Mouse (Mus musculus) midbrain, embryonic 10.5 days (tissue): Measurements from ENCODE around the gene Plpp4. TPM values are rescaled to one million over a fixed set of nuclear protein-coding genes. Genes with fewer than 3 reads are reported as not detected.

ENCODE experiments used
- DNase-seq: peaks from one replicate; pipeline ENCODE4 v3.0.0-alpha.2; 2017; ENCODE audit warnings: low spot score
- H3K27ac ChIP-seq: fragments of 300-500 bp; sonication (generic); replicated peaks from 2 replicates; pipeline ENCODE4 v1.5.1; 2016; ENCODE audit warnings: mild to moderate bottlenecking
- H3K27me3 ChIP-seq: fragments of 300-500 bp; sonication (generic); 2 replicates; pipeline ENCODE4 v1.6.1; 2016; ENCODE audit warnings: low read depth, mild to moderate bottlenecking; ENCODE audit not compliant: poor library complexity, severe bottlenecking
- H3K36me3 ChIP-seq: fragments of 300-500 bp; sonication (generic); 2 replicates; pipeline ENCODE4 v1.6.1; 2016; ENCODE audit warnings: mild to moderate bottlenecking, moderate library complexity
- H3K4me1 ChIP-seq: fragments of 300-500 bp; sonication (generic); 2 replicates; pipeline ENCODE4 v1.6.1; 2016
- H3K4me3 ChIP-seq: fragments of 300-500 bp; sonication (generic); 2 replicates; pipeline ENCODE4 v1.5.1; 2016; ENCODE audit warnings: mild to moderate bottlenecking, moderate library complexity
- H3K9me3 ChIP-seq: fragments of 300-500 bp; sonication (generic); replicated peaks from 2 replicates; pipeline ENCODE4 v1.6.1; 2016; ENCODE audit warnings: mild to moderate bottlenecking
- WGBS: fragments of 180-500 bp; shearing (Covaris S2); methylation state at CpG from one replicate; pipeline ENCODE4 v1.1.7; 2016; 5-methylcytosine and 5-hydroxymethylcytosine counted together
- polyA plus RNA-seq: library from polyadenylated mRNA; unstranded; fragments of >200 nt; fragmentation: Nextera tagmentation; extraction: Ambion mirVana; gene quantifications from 2 replicates; pipeline ENCODE4 v1.2.1, GENCODE M21; 2016

Plpp4 gene
- polyA plus RNA-seq, 1 experiment from 2014 or later = 2.7 TPM

- no peak for DNase-seq
- no peak overlapping the region for H3K27ac ChIP-seq
- H3K36me3 ChIP-seq = no peaks in the 10 kb centered on the region
- peaks cover 64% of the 10 kb centered on the region for H3K27me3 ChIP-seq
- H3K4me3 ChIP-seq = peak overlapping the region; percentile 73
- no peaks in the 10 kb centered on the region for H3K9me3 ChIP-seq
- peaks cover 31% of the 10 kb centered on the region for H3K4me1 ChIP-seq
- WGBS = 54% methylated on average over 7 of the region's 7 CpGs
Observed at GRCm38 (mm10) chr7:129258331-129258730, 1.5 kb downstream of the Plpp4 start.

- Histone ChIP-seq H3K27ac (no peak overlapping the region), H3K9me3 (no peaks in the 10 kb centered on the region), H3K4me1 (peaks cover 31% of the 10 kb centered on the region), H3K27me3 (peaks cover 56% of the 10 kb centered on the region), H3K4me3 (no peak overlapping the region), H3K36me3 (no peaks in the 10 kb centered on the region)
- DNase-seq = no peak
- 87% methylated on average over 6 of the region's 6 CpGs for WGBS
Observed at GRCm38 (mm10) chr7:129259195-129259594, 2.4 kb downstream of the Plpp4 start.

GRCm38 (mm10) chr7:129273867-129274266 lies 17.0 kb downstream of the Plpp4 start:
- Histone ChIP-seq H3K9me3 (no peaks in the 10 kb centered on the region), H3K4me1 (peaks cover 11% of the 10 kb centered on the region), H3K36me3 (no peaks in the 10 kb centered on the region), H3K27me3 (no peaks in the 10 kb centered on the region), H3K4me3 (no peak overlapping the region), H3K27ac (peak overlapping the region; percentile 63; the same call in 1 of the 2 replicates)
- 63% methylated on average over 4 of the region's 4 CpGs for WGBS
- DNase-seq = peak; percentile 22

GRCm38 (mm10) chr7:129274726-129275125 lies 17.9 kb downstream of the Plpp4 start:
- H3K4me3 ChIP-seq = no peak overlapping the region
- peak overlapping the region; percentile 49; the same call in 1 of the 2 replicates for H3K27ac ChIP-seq
- DNase-seq = no peak
- H3K4me1 ChIP-seq = peaks cover 14% of the 10 kb centered on the region
- no peaks in the 10 kb centered on the region for H3K9me3 ChIP-seq
- no peaks in the 10 kb centered on the region for H3K27me3 ChIP-seq
- 89% methylated on average over 5 of the region's 5 CpGs for WGBS
- H3K36me3 ChIP-seq = no peaks in the 10 kb centered on the region

DNA sequence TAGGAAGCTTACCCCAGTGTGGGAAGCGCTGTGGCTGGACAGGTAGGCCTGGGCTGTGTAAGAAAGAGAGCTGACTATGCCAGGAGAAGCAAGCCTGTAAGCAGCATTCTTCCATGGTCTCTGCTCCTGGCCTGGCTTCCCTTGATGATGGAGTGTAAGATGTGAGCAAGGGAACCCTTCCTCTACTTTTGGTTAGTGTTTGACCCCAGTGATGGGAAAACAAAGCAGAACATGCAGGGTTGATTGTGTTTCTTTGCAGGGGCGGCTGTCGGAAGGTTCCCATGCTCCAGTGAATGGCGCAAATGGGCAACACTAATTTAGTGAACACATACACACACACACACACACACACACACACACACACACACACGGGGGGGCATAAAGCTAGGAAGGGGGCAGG lies 20.9 kb downstream of the Plpp4 start:
- no peaks in the 10 kb centered on the region for H3K27me3 ChIP-seq
- H3K9me3 ChIP-seq = no peaks in the 10 kb centered on the region
- peaks cover 12% of the 10 kb centered on the region for H3K4me1 ChIP-seq
- no peak overlapping the region for H3K27ac ChIP-seq
- H3K36me3 ChIP-seq = no peaks in the 10 kb centered on the region
- 94% methylated on average over 5 of the region's 5 CpGs for WGBS
- H3K4me3 ChIP-seq = no peak overlapping the region
- DNase-seq = no peak

- Histone ChIP-seq H3K9me3 (no peaks in the 10 kb centered on the region), H3K36me3 (no peaks in the 10 kb centered on the region), H3K27ac (no peak overlapping the region), H3K4me3 (no peak overlapping the region), H3K27me3 (no peaks in the 10 kb centered on the region), H3K4me1 (peaks cover 11% of the 10 kb centered on the region)
- DNase-seq = no peak
- WGBS = 81% methylated on average over 4 of the region's 4 CpGs
Observed at GRCm38 (mm10) chr7:129278801-129279200, 22.0 kb downstream of the Plpp4 start.

DNA sequence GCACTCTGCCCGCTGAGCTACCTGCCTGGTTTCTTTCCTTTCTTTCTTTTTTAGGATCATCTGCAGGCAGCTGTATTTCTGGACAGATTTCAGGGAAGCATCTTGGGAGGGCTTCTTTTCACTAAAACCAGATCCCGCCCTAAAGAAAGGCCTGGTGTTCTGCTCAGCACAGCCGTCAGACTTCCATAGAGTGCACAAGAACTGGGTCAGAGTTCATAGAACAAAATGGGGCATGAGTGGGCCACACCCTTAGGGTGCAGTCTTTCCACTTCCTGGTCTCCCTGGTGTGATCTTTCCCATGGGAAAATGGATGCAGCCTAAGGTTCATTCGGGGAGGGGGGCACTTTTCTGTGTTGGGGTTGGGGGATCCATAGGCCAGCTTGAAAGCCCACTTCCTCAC lies 22.4 kb downstream of the Plpp4 start:
- Histone ChIP-seq H3K27ac (no peak overlapping the region), H3K9me3 (no peaks in the 10 kb centered on the region)
- WGBS = 74% methylated on average over 4 of the region's 4 CpGs

GRCm38 (mm10) chr7:129281966-129282365 lies 25.1 kb downstream of the Plpp4 start:
- Histone ChIP-seq H3K27ac (no peak overlapping the region), H3K9me3 (no peaks in the 10 kb centered on the region), H3K27me3 (no peaks in the 10 kb centered on the region), H3K4me3 (no peak overlapping the region), H3K4me1 (peaks cover 5% of the 10 kb centered on the region; the same call in 1 of the 2 replicates), H3K36me3 (no peaks in the 10 kb centered on the region)
- WGBS = 89% methylated on average over 4 of the region's 4 CpGs
- no peak for DNase-seq

More for the DNA sequence above, 22.4 kb downstream of the Plpp4 start:
- DNase-seq = no peak
- Histone ChIP-seq H3K27me3 (no peaks in the 10 kb centered on the region), H3K36me3 (no peaks in the 10 kb centered on the region), H3K4me3 (no peak overlapping the region), H3K4me1 (peaks cover 6% of the 10 kb centered on the region; the same call in 1 of the 2 replicates)

DNA sequence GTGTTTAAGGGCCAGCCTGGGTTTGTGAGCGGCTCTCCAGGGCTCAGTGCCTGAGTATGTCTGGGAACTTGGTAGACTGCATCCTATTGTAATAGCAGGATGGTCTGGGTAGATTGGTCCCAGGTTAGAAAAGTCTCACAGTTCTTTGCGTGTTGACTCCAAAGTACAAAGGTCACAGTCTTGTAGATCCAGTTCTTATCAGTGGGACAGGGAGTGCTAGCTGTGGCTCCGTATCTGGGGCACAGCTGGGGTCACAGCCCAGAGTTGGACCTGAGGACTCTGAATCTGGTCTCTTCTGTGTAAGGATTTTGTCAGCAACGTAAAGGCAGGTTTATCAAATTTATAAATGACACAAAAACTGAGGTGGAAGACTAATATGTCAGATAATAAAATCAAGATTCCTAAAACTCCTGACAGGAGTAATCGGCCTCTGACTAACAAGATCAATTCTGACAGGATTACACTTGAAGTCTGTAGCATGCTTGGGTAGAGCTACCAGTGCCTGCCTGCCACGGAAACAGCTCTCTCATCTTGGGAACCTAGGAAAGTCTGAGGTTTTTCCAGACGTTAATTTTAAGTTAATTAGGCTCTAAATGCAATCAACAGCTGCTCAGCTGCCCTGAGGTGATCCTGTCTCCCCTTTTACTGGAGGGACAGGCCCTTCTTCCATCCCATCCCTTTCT lies 28.5 kb downstream of the Plpp4 start:
- no peaks in the 10 kb centered on the region for H3K9me3 ChIP-seq
- 72% methylated on average over 7 of the region's 7 CpGs for WGBS
- H3K4me3 ChIP-seq = no peak overlapping the region
- no peaks in the 10 kb centered on the region for H3K27me3 ChIP-seq
- no peaks in the 10 kb centered on the region for H3K4me1 ChIP-seq
- no peak overlapping the region for H3K27ac ChIP-seq
- no peak for DNase-seq
- no peaks in the 10 kb centered on the region for H3K36me3 ChIP-seq

DNA sequence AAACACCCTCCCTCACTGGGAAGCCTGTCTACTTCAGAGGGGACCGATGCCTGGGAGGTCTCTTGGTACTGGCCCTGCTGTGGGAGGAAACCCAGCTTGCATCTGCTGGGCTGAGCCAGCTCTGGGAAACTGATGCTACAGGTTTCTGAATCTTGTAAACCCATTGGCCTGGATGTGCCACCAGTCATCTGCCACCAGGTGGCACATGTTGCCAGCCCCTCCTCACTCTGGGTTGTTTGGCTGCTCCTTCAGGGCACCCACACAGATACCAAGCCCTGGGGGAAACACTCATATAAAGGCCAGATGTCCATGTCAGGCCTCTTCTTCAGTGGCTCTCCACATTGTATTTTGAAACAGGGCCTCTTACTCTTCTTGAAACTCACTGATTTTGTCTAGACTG lies 36.4 kb downstream of the Plpp4 start:
- H3K4me3 ChIP-seq = no peak overlapping the region
- no peaks in the 10 kb centered on the region for H3K4me1 ChIP-seq
- WGBS = 88% methylated on average over 1 of the region's 1 CpGs
- no peak overlapping the region for H3K27ac ChIP-seq
- no peaks in the 10 kb centered on the region for H3K36me3 ChIP-seq
- peak; percentile 16 for DNase-seq
- H3K27me3 ChIP-seq = no peaks in the 10 kb centered on the region
- H3K9me3 ChIP-seq = no peaks in the 10 kb centered on the region

GRCm38 (mm10) chr7:129301622-129302021 lies 44.8 kb downstream of the Plpp4 start:
- H3K4me1 ChIP-seq = no peaks in the 10 kb centered on the region
- H3K27me3 ChIP-seq = no peaks in the 10 kb centered on the region
- H3K36me3 ChIP-seq = no peaks in the 10 kb centered on the region
- no peak for DNase-seq
- H3K9me3 ChIP-seq = no peaks in the 10 kb centered on the region
- no peak overlapping the region for H3K27ac ChIP-seq
- no peak overlapping the region for H3K4me3 ChIP-seq
- WGBS = 96% methylated on average over 5 of the region's 5 CpGs

GRCm38 (mm10) chr7:129303356-129303755 lies 46.5 kb downstream of the Plpp4 start:
- H3K27ac ChIP-seq = no peak overlapping the region
- no peaks in the 10 kb centered on the region for H3K36me3 ChIP-seq
- no peak for DNase-seq
- peaks cover 10% of the 10 kb centered on the region for H3K4me1 ChIP-seq
- no peaks in the 10 kb centered on the region for H3K27me3 ChIP-seq
- 76% methylated on average over 4 of the region's 4 CpGs for WGBS
- H3K9me3 ChIP-seq = no peaks in the 10 kb centered on the region
- H3K4me3 ChIP-seq = no peak overlapping the region

- Histone ChIP-seq H3K27me3 (no peaks in the 10 kb centered on the region), H3K4me1 (peaks cover 10% of the 10 kb centered on the region), H3K4me3 (no peak overlapping the region; the same call in 1 of the 2 replicates), H3K27ac (peak overlapping the region; percentile 76), H3K36me3 (no peaks in the 10 kb centered on the region), H3K9me3 (no peaks in the 10 kb centered on the region)
- 31% methylated on average over 13 of the region's 13 CpGs for WGBS
- DNase-seq = peak; percentile 53
Observed at GRCm38 (mm10) chr7:129307042-129307825, 50.4 kb downstream of the Plpp4 start.
